Mouse (Mus musculus): Measurements from ENCODE around the gene Vegfd.
A peak's percentile ranks its signal among the peaks of the same experiment; 100 is the strongest.

Gene Vegfd

GRCm38 (mm10) chrX:164419955-164420354, 46.8 kb downstream of the Vegfd start:
- peak; percentile 11; the same call in 1 of the 2 replicates for ATAC-seq (ENCODE audit: low TSS enrichment)

DNA sequence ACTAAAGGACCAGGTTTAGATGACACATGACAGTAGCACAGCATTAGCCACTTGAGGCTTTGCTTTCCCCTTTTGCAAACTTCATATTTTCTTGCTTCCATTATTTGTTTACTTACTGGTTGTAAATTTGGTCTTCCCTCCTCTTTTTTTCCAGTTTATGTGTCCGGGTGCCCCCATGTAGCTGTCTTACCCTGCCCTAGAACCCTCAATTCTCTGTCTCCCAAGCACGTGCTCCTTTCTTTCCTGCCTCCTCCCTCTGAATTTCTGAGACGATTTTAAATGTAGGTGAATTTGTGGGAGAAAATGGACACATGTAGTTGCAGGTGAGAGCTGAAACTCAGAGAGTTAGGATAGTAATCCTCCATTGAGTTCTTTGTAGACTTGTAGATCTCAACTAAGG, 47.3 kb downstream of the Vegfd start:
- no peak for ATAC-seq (ENCODE audit: low TSS enrichment)

DNA sequence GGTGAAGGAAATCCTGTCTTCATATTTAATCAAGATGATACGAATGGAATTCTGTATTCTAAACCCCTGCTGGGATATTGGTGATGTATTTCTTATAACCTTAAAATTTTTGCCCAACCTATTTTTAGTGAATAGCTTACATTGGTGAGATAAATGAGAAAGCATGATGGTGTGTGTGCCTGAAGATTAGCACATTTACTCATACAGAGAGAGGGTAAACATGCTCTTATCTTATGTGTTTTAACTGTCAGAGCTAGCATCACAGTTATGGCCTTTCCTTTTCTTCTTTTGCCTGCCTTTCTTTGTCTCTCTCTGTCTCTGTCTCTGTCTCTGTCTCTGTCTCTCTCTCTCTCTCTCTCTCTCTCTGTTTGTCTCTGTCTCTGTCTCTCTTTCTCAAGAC, 51.6 kb downstream of the Vegfd start:
- no peak for ATAC-seq (ENCODE audit: low TSS enrichment)

GRCm38 (mm10) chrX:164427295-164427694, 54.1 kb downstream of the Vegfd start:
- ATAC-seq (ENCODE audit: low TSS enrichment), result no peak

DNA sequence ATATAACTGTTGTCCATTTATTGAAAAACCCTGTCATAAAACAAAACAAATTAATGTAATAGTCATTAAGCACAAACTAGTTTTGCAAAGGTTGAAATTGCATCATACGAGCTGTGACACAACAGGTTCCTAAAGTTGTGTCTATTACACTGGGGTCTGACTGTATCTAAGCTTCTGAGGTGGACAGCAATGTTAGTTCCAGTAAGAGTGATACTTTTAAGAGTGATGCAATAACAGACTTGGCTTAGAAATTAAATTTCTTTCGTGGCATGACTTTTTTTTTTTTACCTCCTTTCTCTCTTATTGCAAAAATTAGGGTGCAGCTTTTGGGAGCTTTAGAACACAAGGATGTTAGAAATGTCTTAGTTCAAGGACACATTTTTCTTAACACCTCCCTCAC, 55.0 kb downstream of the Vegfd start:
- no peak for ATAC-seq (ENCODE audit: low TSS enrichment)

- no peak for ATAC-seq (ENCODE audit: low TSS enrichment)
Observed at GRCm38 (mm10) chrX:164430621-164431020, 57.4 kb downstream of the Vegfd start.

GRCm38 (mm10) chrX:164431133-164431532, 58.0 kb downstream of the Vegfd start:
- no peak for ATAC-seq (ENCODE audit: low TSS enrichment)

- no peak for ATAC-seq (ENCODE audit: low TSS enrichment)
Observed at GRCm38 (mm10) chrX:164431541-164431940, 58.4 kb downstream of the Vegfd start.

GRCm38 (mm10) chrX:164432682-164433081, 59.5 kb downstream of the Vegfd start:
- ATAC-seq (ENCODE audit: low TSS enrichment), result no peak

DNA sequence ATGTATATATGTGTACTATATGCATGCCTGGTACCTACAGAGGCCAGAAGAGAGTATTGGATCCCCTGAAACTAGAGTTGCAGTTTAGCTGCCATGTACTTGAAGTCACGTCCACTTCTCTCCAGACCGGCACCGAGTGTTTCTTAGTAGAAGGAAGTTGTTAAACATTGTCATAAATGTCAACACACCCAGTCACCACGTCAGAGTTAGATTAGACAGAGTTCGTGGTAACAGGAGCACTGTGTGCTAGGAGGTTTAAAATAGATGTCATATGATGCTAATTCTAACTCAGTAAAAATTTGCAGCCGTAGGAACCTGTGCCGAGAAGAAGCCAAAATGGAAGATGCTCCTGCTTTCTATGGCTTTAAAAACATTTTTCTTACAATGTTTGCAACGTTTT, 63.5 kb downstream of the Vegfd start, which contains the start of gene Asb11:
TSS of gene Asb11 (plus strand) at position 286 of the 400 bp plus-strand sequence.
- peak; percentile 70 for ATAC-seq (ENCODE audit: low TSS enrichment)

- ATAC-seq (ENCODE audit: low TSS enrichment), result no peak
Observed at GRCm38 (mm10) chrX:164439462-164439861, 66.3 kb downstream of the Vegfd start.

DNA sequence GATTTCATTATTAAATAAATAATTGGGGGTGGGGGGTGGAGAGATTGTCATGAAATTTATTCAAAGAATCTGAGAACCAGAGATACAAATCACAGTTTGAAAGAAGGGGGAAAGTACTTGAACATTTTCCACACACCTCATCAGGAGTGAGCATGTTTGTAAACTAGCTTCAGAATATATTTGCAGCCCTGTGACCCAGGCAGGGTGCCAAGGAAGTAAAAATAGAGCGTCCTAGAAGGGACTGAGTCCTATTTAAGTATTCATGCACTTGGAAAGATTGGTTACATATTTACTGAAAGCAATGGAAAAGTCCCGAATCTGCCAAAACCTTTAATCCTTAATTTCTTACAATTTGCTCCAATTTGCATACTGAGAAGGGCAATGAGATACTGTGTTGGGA, 67.0 kb downstream of the Vegfd start:
- no peak for ATAC-seq (ENCODE audit: low TSS enrichment)

DNA sequence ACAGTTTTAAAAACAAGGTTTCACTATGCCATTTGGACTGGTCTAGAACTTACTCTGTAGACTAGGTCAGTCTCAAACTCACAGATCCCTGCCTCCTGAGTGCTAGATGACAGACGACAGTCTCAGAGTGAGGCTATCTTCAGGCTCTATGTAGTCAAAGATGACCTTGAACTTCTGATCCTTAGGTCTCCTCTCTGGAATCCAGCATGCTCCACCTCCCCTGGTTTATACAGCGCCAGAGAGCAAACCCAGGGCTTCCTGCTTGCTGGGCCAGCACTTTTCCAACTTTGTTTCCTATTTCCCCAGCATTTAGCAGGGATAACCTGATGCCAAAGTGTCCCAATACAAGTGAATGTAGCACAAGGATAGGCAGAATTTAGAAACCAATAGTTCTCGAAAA, 67.5 kb downstream of the Vegfd start:
- no peak for ATAC-seq (ENCODE audit: low TSS enrichment)

DNA sequence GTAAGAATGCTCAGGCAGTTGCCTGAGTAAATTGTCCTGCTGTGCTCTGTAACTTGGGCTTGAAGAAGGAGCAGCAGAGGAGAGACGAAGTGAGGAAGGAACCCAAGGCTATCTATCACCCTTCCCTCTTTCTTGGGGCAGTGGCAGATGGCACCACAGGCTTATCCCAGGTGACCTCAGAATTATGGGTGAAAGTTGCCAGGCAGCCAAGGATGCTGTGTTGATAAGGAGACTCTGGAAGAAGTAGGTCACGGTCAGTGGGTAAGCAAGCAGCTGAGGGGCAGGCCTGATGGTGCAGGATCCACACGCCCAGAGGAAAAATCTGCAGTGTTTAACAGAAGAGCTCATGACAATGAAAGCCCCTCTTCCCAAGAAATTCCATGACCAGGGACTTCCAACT, 68.1 kb downstream of the Vegfd start:
- no peak for ATAC-seq (ENCODE audit: low TSS enrichment)

- no peak for ATAC-seq (ENCODE audit: low TSS enrichment)
Observed at GRCm38 (mm10) chrX:164445601-164446000, 72.4 kb downstream of the Vegfd start.

DNA sequence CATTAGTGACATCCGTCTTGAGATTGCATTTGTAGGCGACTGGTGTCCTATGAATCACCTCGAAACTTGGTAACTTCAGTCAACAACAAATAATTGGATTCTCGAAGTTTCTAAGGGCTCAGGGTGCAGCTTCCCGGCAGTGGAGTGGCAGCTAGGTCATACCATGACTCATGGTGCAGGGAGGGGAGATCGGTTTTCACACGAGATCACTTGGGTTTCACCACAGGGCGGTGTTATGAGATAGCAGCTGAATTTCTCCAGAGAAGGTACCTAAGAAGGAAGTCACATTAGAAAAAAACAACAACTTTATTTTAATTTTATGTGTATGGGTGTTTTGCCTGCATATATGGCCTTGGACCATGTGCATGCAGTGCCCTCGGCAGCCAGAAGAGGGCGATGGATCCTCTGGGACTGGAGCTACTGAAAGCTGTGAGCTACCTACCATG, 73.0 kb downstream of the Vegfd start:
- no peak for ATAC-seq (ENCODE audit: low TSS enrichment)

DNA sequence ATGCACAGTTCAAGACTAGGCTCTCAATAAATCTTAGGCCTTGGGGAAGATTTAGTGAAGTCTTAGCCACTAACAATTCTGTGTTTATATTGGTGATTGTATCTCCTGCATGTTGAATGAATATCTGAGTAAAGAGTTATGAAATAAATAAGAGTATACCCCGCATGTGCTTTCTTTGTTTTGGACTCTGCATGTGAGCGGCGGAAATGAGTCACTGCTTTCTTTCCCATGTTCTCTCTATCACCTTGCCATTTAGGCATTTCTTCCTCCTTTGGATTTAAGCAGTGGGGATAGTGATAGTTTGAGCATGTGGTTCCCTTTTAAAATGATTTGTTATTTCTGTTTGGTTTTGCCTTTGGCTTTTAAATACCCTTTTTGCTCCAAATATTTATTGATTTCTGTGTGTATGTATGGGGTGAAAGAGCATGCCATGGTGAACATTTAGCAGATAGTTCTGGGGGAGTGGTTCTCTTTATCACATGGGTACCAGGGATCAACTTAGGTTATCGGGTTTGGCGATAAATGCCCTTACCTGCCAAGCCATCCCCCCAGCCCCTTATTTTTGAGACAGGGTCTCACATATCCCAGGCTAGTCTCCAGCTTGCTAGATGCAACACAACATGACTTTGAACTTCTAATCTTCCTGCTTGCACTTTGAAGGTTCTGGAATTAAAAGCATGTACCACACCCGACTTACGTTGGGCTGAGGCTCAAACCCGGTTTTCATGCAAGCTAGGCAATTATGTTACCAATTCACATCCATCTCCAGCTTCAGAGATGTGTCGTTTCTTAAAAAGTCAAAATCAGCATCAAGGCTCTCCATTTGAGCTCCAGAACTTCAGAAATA, 73.9 kb downstream of the Vegfd start:
- ATAC-seq (ENCODE audit: low TSS enrichment), result no peak

DNA sequence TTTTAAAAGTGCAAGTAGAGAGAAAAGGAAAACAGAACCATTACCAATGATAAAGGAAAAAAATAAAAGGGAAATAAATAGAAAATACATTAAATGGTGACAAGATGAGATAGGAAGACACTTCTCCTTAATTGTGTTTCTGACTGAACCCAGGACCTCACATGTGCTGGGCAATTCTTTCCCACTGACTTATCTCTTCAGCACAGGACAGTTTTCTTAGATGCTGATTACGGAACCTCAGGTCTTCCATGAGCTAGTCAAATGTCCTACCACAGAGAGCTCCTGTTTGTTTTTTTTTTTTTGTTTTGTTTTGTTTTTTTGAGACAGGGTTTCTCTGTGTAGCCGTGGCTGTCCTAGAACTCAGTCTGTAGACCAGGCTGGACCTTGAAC, 74.5 kb downstream of the Vegfd start:
- ATAC-seq (ENCODE audit: low TSS enrichment), result no peak

DNA sequence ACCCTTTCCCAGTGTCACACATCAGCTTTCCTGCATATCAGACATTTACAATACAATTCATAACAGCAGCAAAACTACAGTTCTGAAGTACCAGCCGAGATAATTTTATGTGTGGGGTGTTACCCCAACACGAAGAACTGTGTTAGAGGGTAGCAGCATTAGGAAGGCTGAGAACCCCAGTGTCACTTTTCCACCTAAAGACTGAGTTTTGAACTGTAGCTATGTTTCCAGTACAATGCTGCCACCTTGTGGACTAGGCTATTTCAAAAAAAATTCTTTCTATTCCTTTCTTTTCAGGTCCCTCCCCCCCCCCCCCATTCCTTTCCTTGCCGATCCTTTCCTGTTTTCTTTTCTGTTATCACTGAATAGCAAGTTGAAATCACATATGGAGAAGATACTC, 76.0 kb downstream of the Vegfd start:
- peak; percentile 55; the same call in 1 of the 2 replicates for ATAC-seq (ENCODE audit: low TSS enrichment)
